Comparison of ENCODE assay signal across 8 mouse cellular contexts in the genomic region with DNA sequence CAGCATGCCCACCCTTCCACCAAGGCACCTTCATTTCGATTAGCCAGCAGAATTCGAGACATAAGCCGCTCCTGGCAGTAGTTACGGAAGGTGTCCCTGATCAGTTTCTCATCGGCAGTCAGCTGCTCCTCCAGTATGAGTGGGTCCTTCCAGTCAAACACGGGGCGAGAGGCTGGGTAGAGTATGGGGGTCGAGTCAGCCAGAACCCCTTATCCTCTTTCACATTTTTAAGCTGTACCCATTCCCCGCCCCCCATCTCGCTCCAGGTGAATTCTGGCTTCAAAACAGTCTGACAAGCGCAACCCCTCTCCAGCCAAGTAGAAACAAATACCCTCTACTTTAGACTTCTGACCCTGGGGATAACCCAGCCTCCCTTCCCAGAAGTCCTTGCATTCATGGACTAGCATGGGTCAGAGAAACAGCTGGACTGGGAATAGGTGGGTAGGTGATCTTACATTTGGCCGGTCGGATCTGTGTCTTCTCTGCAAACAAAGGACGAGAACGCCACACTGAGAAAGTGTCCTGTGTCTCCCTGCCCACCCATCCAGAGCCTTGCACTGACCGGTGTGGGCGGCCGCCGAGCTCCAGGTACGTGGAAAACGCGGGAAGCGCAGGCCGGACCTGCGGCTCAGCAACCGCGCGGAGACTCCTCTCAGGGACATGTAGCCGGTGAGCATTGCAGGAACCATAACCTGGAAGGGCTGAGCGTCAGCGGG. TPM values are rescaled to one million over a fixed set of nuclear protein-coding genes. Genes with fewer than 3 reads are reported as not detected.
DNase-seq lines count a peak whose midpoint lies in the region; ATAC-seq lines count a peak whose summit lies in the region.

No protein-coding gene starts in this region.

- no peaks in the 10 kb centered on the region for H3K9me3 ChIP-seq in heart, embryonic 14.5 days (ENCODE audit: control insufficient read depth, low read length)
- H3K9me3 ChIP-seq in embryonic facial prominence, embryonic 13.5 days: no peaks in the 10 kb centered on the region
- no peaks in the 10 kb centered on the region for H3K9me3 ChIP-seq in midbrain, embryonic 14.5 days (ENCODE audit: control insufficient read depth, low read length)

- peak overlapping the region; percentile 85 for H3K9ac ChIP-seq in heart, embryonic 14.5 days (ENCODE audit: low read length)
- H3K9ac ChIP-seq in embryonic facial prominence, embryonic 13.5 days: peak overlapping the region; percentile 88
- peak overlapping the region; percentile 79 for H3K9ac ChIP-seq in midbrain, embryonic 14.5 days (replicated peaks; ENCODE audit: low read length)

- peaks cover 25% of the 10 kb centered on the region for H3K36me3 ChIP-seq in heart, embryonic 14.5 days (ENCODE audit: control insufficient read depth, insufficient read depth, low read length)
- peaks cover 31% of the 10 kb centered on the region for H3K36me3 ChIP-seq in embryonic facial prominence, embryonic 13.5 days
- peaks cover 25% of the 10 kb centered on the region for H3K36me3 ChIP-seq in midbrain, embryonic 14.5 days (ENCODE audit: control insufficient read depth, insufficient read depth, low read length)

- H3K27me3 ChIP-seq in heart, embryonic 14.5 days (ENCODE audit: control insufficient read depth, insufficient read depth, low read length): no peaks in the 10 kb centered on the region
- H3K27me3 ChIP-seq in embryonic facial prominence, embryonic 13.5 days: no peaks in the 10 kb centered on the region
- no peaks in the 10 kb centered on the region for H3K27me3 ChIP-seq in midbrain, embryonic 14.5 days (ENCODE audit: control insufficient read depth, insufficient read depth, low read length)

- intact Hi-C loops in heart, postnatal 25 days (cut with DNase I): loop anchor here (5.0 kb wide), 1 partner anchor 36 kb away; a partner anchor contains a TSS

- peaks cover 6% of the 10 kb centered on the region in 2 experiments for H3K4me1 ChIP-seq in heart, embryonic 14.5 days (ENCODE audit: control insufficient read depth in 2 of 2, insufficient read depth in 2 of 2, low read length in 2 of 2)
- H3K4me1 ChIP-seq in embryonic facial prominence, embryonic 13.5 days: peaks cover 15% of the 10 kb centered on the region
- H3K4me1 ChIP-seq in midbrain, embryonic 14.5 days (ENCODE audit: control insufficient read depth, insufficient read depth, low read length): peaks cover 12% of the 10 kb centered on the region

- peak overlapping the region; percentile 79 for H3K4me2 ChIP-seq in heart, embryonic 14.5 days (ENCODE audit: low read length)
- H3K4me2 ChIP-seq in embryonic facial prominence, embryonic 13.5 days: peak overlapping the region; percentile 86
- peak overlapping the region; percentile 87 for H3K4me2 ChIP-seq in midbrain, embryonic 14.5 days (ENCODE audit: low read length)

- peak; percentile 23 for ATAC-seq in heart, embryonic 14.5 days (ENCODE audit: insufficient number of reproducible peaks, insufficient read depth, low FRiP score, low read depth)
- ATAC-seq in embryonic facial prominence, embryonic 13.5 days (ENCODE audit: insufficient number of reproducible peaks, insufficient read depth, low FRiP score, low TSS enrichment, low read depth): peak; percentile 10; the same call in 1 of the 2 replicates
- ATAC-seq in midbrain, embryonic 14.5 days (ENCODE audit: low FRiP score, low TSS enrichment): peak; percentile 39; the same call in 1 of the 2 replicates
- no peak for ATAC-seq in CD4-positive, CD25-positive, alpha-beta regulatory T cell, adult 4 months

- 0 out of 4 replicates have a peak overlapping the region, but pooled peaks of 1 of the 2 experiments have one; percentile 14 for H3K27ac ChIP-seq in heart, embryonic 14.5 days (replicated peaks in 1 of 2; ENCODE audit: control insufficient read depth in 1 of 2, insufficient read depth in 1 of 2, low read depth in 2 of 2, low read length in 2 of 2)
- no peak overlapping the region for H3K27ac ChIP-seq in embryonic facial prominence, embryonic 13.5 days
- H3K27ac ChIP-seq in midbrain, embryonic 14.5 days (replicated peaks; ENCODE audit: low read depth, low read length): peak overlapping the region; percentile 52; the same call in 1 of the 2 replicates

- DNase-seq in heart, postnatal 25 days (ENCODE audit: low spot score): no peak
- DNase-seq in kidney, adult 8-10 months: peak; percentile 71 to 79
- no peak for DNase-seq in midbrain, embryonic 14.5 days
- no peak for DNase-seq in thymus, postnatal 4 days
- no peak for DNase-seq in urinary bladder, adult 18-20 months (ENCODE audit: low spot score in 2 of 2)

- peak overlapping the region; percentile 78 to 88 for H3K4me3 ChIP-seq in heart, embryonic 14.5 days (ENCODE audit: control insufficient read depth in 1 of 2, insufficient read depth in 1 of 2, low read depth in 1 of 2, low read length in 2 of 2)
- peak overlapping the region; percentile 83 for H3K4me3 ChIP-seq in embryonic facial prominence, embryonic 13.5 days
- peak overlapping the region; percentile 73 for H3K4me3 ChIP-seq in midbrain, embryonic 14.5 days (replicated peaks; ENCODE audit: low read depth, low read length)

- WGBS in heart, embryonic 14.5 days: 13% methylated on average over 31 of the region's 31 CpGs
- 10% methylated on average over 31 of the region's 31 CpGs for WGBS in embryonic facial prominence, embryonic 13.5 days
- 11% methylated on average over 31 of the region's 31 CpGs for WGBS in midbrain, embryonic 14.5 days

RNA-seq across cellular contexts. Expression of a gene that starts 0.6 kb away (rescaled TPM):
- 34.0 and 38.6 TPM in 2 replicates for polyA plus RNA-seq in heart, embryonic 14.5 days (2014; fragmentation: Nextera tagmentation; extraction: Ambion mirVana)
- 10 to 100 TPM; 63.1 to 68.2 TPM for total RNA-seq in heart, postnatal 25 days (2021)
- 39.1 and 40.6 TPM in 2 replicates for polyA plus RNA-seq in embryonic facial prominence, embryonic 13.5 days (2015; fragmentation: Nextera tagmentation; extraction: Ambion mirVana)
- polyA plus RNA-seq in midbrain, embryonic 14.5 days (2014; fragmentation: Nextera tagmentation; extraction: Ambion mirVana): 22.4 and 25.9 TPM in 2 replicates
- polyA plus RNA-seq in CD4-positive, CD25-positive, alpha-beta regulatory T cell, adult 4 months (2017; shearing (Covaris generic)): 10 to 100 TPM; 21.5 to 32.7 TPM

RNA-seq across cellular contexts. Expression of a gene that starts 8.6 kb away (rescaled TPM):
- 1.8 and 2.5 TPM in 2 replicates for polyA plus RNA-seq in heart, embryonic 14.5 days (2014; fragmentation: Nextera tagmentation; extraction: Ambion mirVana)
- total RNA-seq in heart, postnatal 25 days (2021): not detected
- 1.8 and 5.6 TPM in 2 replicates for polyA plus RNA-seq in embryonic facial prominence, embryonic 13.5 days (2015; fragmentation: Nextera tagmentation; extraction: Ambion mirVana)
- polyA plus RNA-seq in midbrain, embryonic 14.5 days (2014; fragmentation: Nextera tagmentation; extraction: Ambion mirVana): 0.19 and 0.63 TPM in 2 replicates
- under 1 TPM in 1 of 2 experiments, not detected in 1; 0.22 TPM for polyA plus RNA-seq in CD4-positive, CD25-positive, alpha-beta regulatory T cell, adult 4 months (2017; shearing (Covaris generic))

RNA-seq across cellular contexts. Expression of a gene that starts 15.2 kb away (rescaled TPM):
- polyA plus RNA-seq in heart, embryonic 14.5 days (2014; fragmentation: Nextera tagmentation; extraction: Ambion mirVana): 4.5 and 5.5 TPM in 2 replicates
- 1 to 10 TPM; 7.7 to 7.9 TPM for total RNA-seq in heart, postnatal 25 days (2021)
- polyA plus RNA-seq in embryonic facial prominence, embryonic 13.5 days (2015; fragmentation: Nextera tagmentation; extraction: Ambion mirVana): 15.9 and 22.7 TPM in 2 replicates
- 4.0 and 5.4 TPM in 2 replicates for polyA plus RNA-seq in midbrain, embryonic 14.5 days (2014; fragmentation: Nextera tagmentation; extraction: Ambion mirVana)
- polyA plus RNA-seq in CD4-positive, CD25-positive, alpha-beta regulatory T cell, adult 4 months (2017; shearing (Covaris generic)): 10 to 100 TPM; 25.7 to 29.7 TPM

RNA-seq across cellular contexts. Expression of a gene that starts 21.2 kb away (rescaled TPM):
- 23.7 and 25.2 TPM in 2 replicates for polyA plus RNA-seq in heart, embryonic 14.5 days (2014; fragmentation: Nextera tagmentation; extraction: Ambion mirVana)
- 1 to 10 TPM; 2.3 to 3.0 TPM for total RNA-seq in heart, postnatal 25 days (2021)
- polyA plus RNA-seq in embryonic facial prominence, embryonic 13.5 days (2015; fragmentation: Nextera tagmentation; extraction: Ambion mirVana): 101 and 111 TPM in 2 replicates
- polyA plus RNA-seq in midbrain, embryonic 14.5 days (2014; fragmentation: Nextera tagmentation; extraction: Ambion mirVana): 17.4 and 27.4 TPM in 2 replicates
- 1 to 10 TPM; 6.5 to 9.0 TPM for polyA plus RNA-seq in CD4-positive, CD25-positive, alpha-beta regulatory T cell, adult 4 months (2017; shearing (Covaris generic))

RNA-seq across cellular contexts. Expression of a gene that starts 36.4 kb away (rescaled TPM):
- polyA plus RNA-seq in heart, embryonic 14.5 days (2014; fragmentation: Nextera tagmentation; extraction: Ambion mirVana): 47.6 and 50.7 TPM in 2 replicates
- 10 to 100 TPM; 24.7 to 25.5 TPM for total RNA-seq in heart, postnatal 25 days (2021)
- polyA plus RNA-seq in embryonic facial prominence, embryonic 13.5 days (2015; fragmentation: Nextera tagmentation; extraction: Ambion mirVana): 105 and 108 TPM in 2 replicates
- polyA plus RNA-seq in midbrain, embryonic 14.5 days (2014; fragmentation: Nextera tagmentation; extraction: Ambion mirVana): 95.6 and 111 TPM in 2 replicates
- polyA plus RNA-seq in CD4-positive, CD25-positive, alpha-beta regulatory T cell, adult 4 months (2017; shearing (Covaris generic)): 100 to 1,000 TPM in 1 of 2 experiments, 10 to 100 TPM in 1; 67.4 to 122 TPM

Comparison
In these comparisons a context has a peak if more than half of its experiments do, and no peak if none do; other contexts are left out.
1. DNase-seq: peak in kidney, adult 8-10 months (2 of 2); none in heart, postnatal 25 days (single experiment), midbrain, embryonic 14.5 days (single experiment), thymus, postnatal 4 days (single experiment) and urinary bladder, adult 18-20 months (0 of 2).
2. Peak in every context shown above with its lines, with median percentiles within 50 percentile points of each other: H3K4me2 ChIP-seq, H3K4me3 ChIP-seq and H3K9ac ChIP-seq.